Mouse (Mus musculus): Measurements from ENCODE around the gene Alg14.

GRCm38 (mm10) chr3:121261251-121261650, 30.3 kb upstream of the Alg14 start:
- TF ChIP-seq CTCF (IDR thresholded peaks at IDR 0.05; ENCODE audit: extremely low read depth, insufficient read length, insufficient replicate concordance, low read depth, low read length) (no peak), POLR2A (IDR thresholded peaks at IDR 0.05; ENCODE audit: low read depth, low read length) (no peak)

All from small intestine, adult 2 months (tissue).